8 mouse cellular contexts compared by ENCODE assay signal in the genomic region with DNA sequence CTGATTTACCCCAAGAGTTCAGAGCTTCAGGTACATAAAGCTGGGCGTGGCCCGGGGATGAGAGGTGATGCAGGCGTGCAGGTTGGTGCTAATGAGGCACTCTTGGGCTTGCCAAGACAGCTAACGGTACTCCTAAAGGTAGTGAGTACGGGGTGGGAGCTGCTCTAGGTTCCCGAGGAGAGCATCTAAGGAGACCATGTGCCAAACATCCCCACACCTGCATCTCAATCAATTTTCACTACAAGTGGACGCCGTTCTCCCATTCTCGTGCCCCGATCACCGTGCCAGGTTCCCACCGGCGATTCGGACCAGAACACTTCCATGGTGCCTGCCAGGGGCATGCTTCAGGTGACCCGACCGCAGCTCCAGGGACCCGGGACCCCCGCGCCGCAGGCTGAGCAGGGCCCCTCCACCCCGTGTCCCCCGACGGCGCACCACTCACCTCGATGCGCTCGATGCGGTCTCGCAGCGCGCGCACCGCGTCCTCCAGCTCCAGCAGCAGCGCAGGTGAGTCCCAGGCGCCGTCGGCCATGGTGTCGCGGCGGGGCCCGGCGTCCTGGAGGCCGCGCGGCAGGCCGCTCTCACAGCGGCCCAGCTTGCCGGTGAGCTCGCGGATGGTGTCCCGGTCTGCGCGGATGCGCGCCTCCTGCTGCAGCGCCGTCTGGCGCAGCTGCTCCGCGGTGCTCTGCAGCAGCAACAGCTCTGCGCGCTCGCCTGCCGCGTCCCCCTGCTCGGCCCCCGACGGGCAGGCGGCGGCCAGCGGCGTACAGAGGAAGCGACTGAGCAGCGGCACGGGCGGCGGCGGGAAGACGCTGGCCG. TPM values are rescaled to one million over a fixed set of nuclear protein-coding genes. Genes with fewer than 3 reads are reported as not detected.
A peak's percentile ranks its signal among the peaks of the same experiment; 100 is the strongest.
DNase-seq lines count a peak whose midpoint lies in the region; ATAC-seq and TF ChIP-seq lines count a peak whose summit lies in the region.

No protein-coding gene starts in this region.

- H3K27ac ChIP-seq in left cerebral cortex, adult 2 months: peak overlapping the region; percentile 83
- no peak overlapping the region for H3K27ac ChIP-seq in brown adipose tissue, adult 24 weeks (replicated peaks; ENCODE audit: low read depth, low read length)
- H3K27ac ChIP-seq in limb, embryonic 11.5 days (replicated peaks; ENCODE audit: low read depth, low read length): no peak overlapping the region
- peak overlapping the region; percentile 84 for H3K27ac ChIP-seq in neural tube, embryonic 15.5 days (replicated peaks)

- peak overlapping the region; percentile 45; the same call in 1 of the 2 replicates for H3K9ac ChIP-seq in limb, embryonic 11.5 days (ENCODE audit: low read length)
- peak overlapping the region; percentile 77 for H3K9ac ChIP-seq in neural tube, embryonic 15.5 days (replicated peaks)

- WGBS in limb, embryonic 11.5 days: 5% methylated on average over 79 of the region's 81 CpGs
- 4% methylated on average over 73 of the region's 81 CpGs for WGBS in neural tube, embryonic 15.5 days

- H3K9me3 ChIP-seq in limb, embryonic 11.5 days (ENCODE audit: control insufficient read depth, low read length): no peaks in the 10 kb centered on the region
- H3K9me3 ChIP-seq in neural tube, embryonic 15.5 days (replicated peaks): no peaks in the 10 kb centered on the region

- H3K27me3 ChIP-seq in limb, embryonic 11.5 days (ENCODE audit: control insufficient read depth, insufficient read depth, low read length): peaks cover 65% of the 10 kb centered on the region
- peaks cover 37% of the 10 kb centered on the region for H3K27me3 ChIP-seq in neural tube, embryonic 15.5 days (replicated peaks)

- no peak for DNase-seq in left cerebral cortex, adult 2 months (ENCODE audit: extremely low spot score in 1 of 2, low spot score in 2 of 2)
- no peak for DNase-seq in left cerebral cortex, postnatal 25 days (ENCODE audit: low spot score in 2 of 2)
- DNase-seq in limb, embryonic 11.5 days (ENCODE audit: low spot score): no peak
- no peak for DNase-seq in layer of hippocampus, adult 9-10 months (ENCODE audit: low spot score)
- no peak for DNase-seq in left cerebral cortex, postnatal 4 days

- no peaks in the 10 kb centered on the region for H3K4me1 ChIP-seq in brown adipose tissue, adult 24 weeks (ENCODE audit: control insufficient read depth, insufficient read depth, insufficient read length, low read length)
- H3K4me1 ChIP-seq in limb, embryonic 11.5 days (ENCODE audit: control insufficient read depth, insufficient read depth, low read length): peaks cover 10% of the 10 kb centered on the region; the same call in 1 of the 2 replicates
- peaks cover 35% of the 10 kb centered on the region for H3K4me1 ChIP-seq in neural tube, embryonic 15.5 days

- H3K36me3 ChIP-seq in limb, embryonic 11.5 days (ENCODE audit: control insufficient read depth, insufficient read depth, low read length): no peaks in the 10 kb centered on the region
- H3K36me3 ChIP-seq in neural tube, embryonic 15.5 days: 0 out of 2 replicates have a peak, but pooled peaks cover 5% of the 10 kb centered on the region

- intact Hi-C loops in left cerebral cortex, adult 2 months (cut with DNase I): no loop called here
- intact Hi-C loops in left cerebral cortex, postnatal 25 days (cut with DNase I): no loop called here
- intact Hi-C loops in left cerebral cortex, postnatal 4 days (cut with DNase I): no loop called here

- TF ChIP-seq CTCF in left cerebral cortex, adult 2 months (IDR thresholded peaks at IDR 0.05): no peak

- H3K4me2 ChIP-seq in limb, embryonic 11.5 days (ENCODE audit: low read depth, severe bottlenecking): peak overlapping the region; percentile 95
- H3K4me2 ChIP-seq in neural tube, embryonic 15.5 days: peak overlapping the region; percentile 81

- 0 out of 2 replicates have a peak, but pooled peaks have one; percentile 8 for ATAC-seq in granulocyte monocyte progenitor cell, adult 5-6 weeks (replicated peaks; ENCODE audit: poor library complexity, severe bottlenecking)
- ATAC-seq in limb, embryonic 11.5 days (ENCODE audit: insufficient number of reproducible peaks, low FRiP score, low TSS enrichment, low read depth): no peak
- peak; percentile 64 for ATAC-seq in neural tube, embryonic 15.5 days (ENCODE audit: low FRiP score)

- H3K4me3 ChIP-seq in left cerebral cortex, adult 2 months: peak overlapping the region; percentile 70
- H3K4me3 ChIP-seq in brown adipose tissue, adult 24 weeks (ENCODE audit: insufficient read depth, low read depth, low read length): peak overlapping the region; percentile 57
- H3K4me3 ChIP-seq in limb, embryonic 11.5 days (ENCODE audit: low read depth, low read length): peak overlapping the region; percentile 44
- peak overlapping the region; percentile 74 for H3K4me3 ChIP-seq in neural tube, embryonic 15.5 days (replicated peaks)

RNA-seq across cellular contexts. Expression of a gene that starts 0.8 kb away (rescaled TPM):
- total RNA-seq in left cerebral cortex, adult 2 months (2021): 100 to 1,000 TPM; 800 to 813 TPM
- 100 to 1,000 TPM; 898 to 921 TPM for total RNA-seq in left cerebral cortex, postnatal 25 days (2021)
- polyA plus RNA-seq in brown adipose tissue, adult 24 weeks (2012; ENCODE audit: insufficient read depth, insufficient read length, missing spikeins): 0.71 and 0.83 TPM in 2 replicates
- 0.52 and 0.85 TPM in 2 replicates for total RNA-seq in granulocyte monocyte progenitor cell, adult 5-6 weeks (2014; fragmentation: Nextera tagmentation)
- total RNA-seq in granulocyte monocyte progenitor cell, adult 5-6 weeks (2017): 0.04 and 0.31 TPM in 2 replicates
- 0.37 and 0.48 TPM in 2 replicates for polyA plus RNA-seq in limb, embryonic 11.5 days (2014; fragmentation: Nextera tagmentation; extraction: Ambion mirVana)
- 39.9 and 49.0 TPM in 2 replicates for polyA plus RNA-seq in neural tube, embryonic 15.5 days (2015; fragmentation: Nextera tagmentation; extraction: Ambion mirVana)
- 100 to 1,000 TPM; 240 to 277 TPM for total RNA-seq in left cerebral cortex, postnatal 4 days (2021)

RNA-seq across cellular contexts. Expression of a gene that starts 26.1 kb away (rescaled TPM):
- total RNA-seq in left cerebral cortex, adult 2 months (2021): 10 to 100 TPM; 53.2 to 54.1 TPM
- total RNA-seq in left cerebral cortex, postnatal 25 days (2021): 10 to 100 TPM; 46.7 to 54.9 TPM
- polyA plus RNA-seq in brown adipose tissue, adult 24 weeks (2012; ENCODE audit: insufficient read depth, insufficient read length, missing spikeins): 10.6 and 13.5 TPM in 2 replicates
- total RNA-seq in granulocyte monocyte progenitor cell, adult 5-6 weeks (2014; fragmentation: Nextera tagmentation): 9.5 and 27.7 TPM in 2 replicates
- total RNA-seq in granulocyte monocyte progenitor cell, adult 5-6 weeks (2017): 11.6 and 13.5 TPM in 2 replicates
- polyA plus RNA-seq in limb, embryonic 11.5 days (2014; fragmentation: Nextera tagmentation; extraction: Ambion mirVana): 62.1 and 62.5 TPM in 2 replicates
- 58.4 and 63.7 TPM in 2 replicates for polyA plus RNA-seq in neural tube, embryonic 15.5 days (2015; fragmentation: Nextera tagmentation; extraction: Ambion mirVana)
- 10 to 100 TPM; 30.4 to 34.4 TPM for total RNA-seq in left cerebral cortex, postnatal 4 days (2021)

RNA-seq across cellular contexts. Expression of a gene that starts 30.3 kb away (rescaled TPM):
- 10 to 100 TPM in 1 of 2 experiments, 1 to 10 TPM in 1; 9.7 to 19.7 TPM for total RNA-seq in left cerebral cortex, adult 2 months (2021)
- total RNA-seq in left cerebral cortex, postnatal 25 days (2021): 10 to 100 TPM; 11.1 to 20.1 TPM
- polyA plus RNA-seq in brown adipose tissue, adult 24 weeks (2012; ENCODE audit: insufficient read depth, insufficient read length, missing spikeins): not detected in 2 replicates
- total RNA-seq in granulocyte monocyte progenitor cell, adult 5-6 weeks (2014; fragmentation: Nextera tagmentation): not detected in 2 replicates
- total RNA-seq in granulocyte monocyte progenitor cell, adult 5-6 weeks (2017): not detected in 2 replicates
- polyA plus RNA-seq in limb, embryonic 11.5 days (2014; fragmentation: Nextera tagmentation; extraction: Ambion mirVana): 0.50 TPM in 1 of 2 replicates, not detected in the other
- 0.42 and 0.72 TPM in 2 replicates for polyA plus RNA-seq in neural tube, embryonic 15.5 days (2015; fragmentation: Nextera tagmentation; extraction: Ambion mirVana)
- 10 to 100 TPM in 1 of 2 experiments, 1 to 10 TPM in 1; 6.6 to 14.9 TPM for total RNA-seq in left cerebral cortex, postnatal 4 days (2021)

RNA-seq across cellular contexts. Expression of a gene that starts 30.7 kb away (rescaled TPM):
- total RNA-seq in left cerebral cortex, adult 2 months (2021): 100 to 1,000 TPM; 370 to 387 TPM
- total RNA-seq in left cerebral cortex, postnatal 25 days (2021): 100 to 1,000 TPM; 445 to 462 TPM
- 3.9 and 7.3 TPM in 2 replicates for polyA plus RNA-seq in brown adipose tissue, adult 24 weeks (2012; ENCODE audit: insufficient read depth, insufficient read length, missing spikeins)
- total RNA-seq in granulocyte monocyte progenitor cell, adult 5-6 weeks (2014; fragmentation: Nextera tagmentation): 10.6 and 13.5 TPM in 2 replicates
- 10.8 and 11.6 TPM in 2 replicates for total RNA-seq in granulocyte monocyte progenitor cell, adult 5-6 weeks (2017)
- polyA plus RNA-seq in limb, embryonic 11.5 days (2014; fragmentation: Nextera tagmentation; extraction: Ambion mirVana): 11.1 and 12.5 TPM in 2 replicates
- polyA plus RNA-seq in neural tube, embryonic 15.5 days (2015; fragmentation: Nextera tagmentation; extraction: Ambion mirVana): 53.1 and 64.3 TPM in 2 replicates
- total RNA-seq in left cerebral cortex, postnatal 4 days (2021): 100 to 1,000 TPM; 105 to 125 TPM

Comparison
In these comparisons a context has a peak if more than half of its experiments do, and no peak if none do; other contexts are left out.
1. H3K27ac ChIP-seq: peak in left cerebral cortex, adult 2 months (single experiment) and neural tube, embryonic 15.5 days (single experiment); none in brown adipose tissue, adult 24 weeks (single experiment) and limb, embryonic 11.5 days (single experiment).
2. RNA of a gene that starts 0.8 kb away (total RNA-seq): 898 to 921 TPM in left cerebral cortex, postnatal 25 days, 800 to 813 TPM in left cerebral cortex, adult 2 months and 240 to 277 TPM in left cerebral cortex, postnatal 4 days; 0.04 to 0.85 TPM in granulocyte monocyte progenitor cell, adult 5-6 weeks; every median in the first group is over 100 times any median in the second.
3. RNA of a gene that starts 30.3 kb away (total RNA-seq): 11.1 to 20.1 TPM in left cerebral cortex, postnatal 25 days, 9.7 to 19.7 TPM in left cerebral cortex, adult 2 months and 6.6 to 14.9 TPM in left cerebral cortex, postnatal 4 days; not detected in granulocyte monocyte progenitor cell, adult 5-6 weeks; every median in the first group is over 4 times any median in the second.
4. Peak in every context shown above with its lines, with median percentiles within 50 percentile points of each other: H3K4me3 ChIP-seq.